Mouse (Mus musculus) inflammation-experienced regulatory T-cells, adult 6 months (primary cell): Measurements from ENCODE around the gene Ahcyl1. TPM values are rescaled to one million over a fixed set of nuclear protein-coding genes. Genes with fewer than 3 reads are reported as not detected.

ENCODE experiments used
- ATAC-seq: one replicate; pipeline ENCODE4 v1.8.0; 2017
- polyA plus RNA-seq, 3 experiments: library from polyadenylated mRNA; unstranded; fragments of 100-300 nt; shearing (Covaris generic); gene quantifications; one replicate each; pipeline ENCODE4 v1.2.1; 2017

The Ahcyl1 gene
- polyA plus RNA-seq, 3 experiments from 2014 or later = 17.5 to 22.8 (median 19.6) TPM

DNA sequence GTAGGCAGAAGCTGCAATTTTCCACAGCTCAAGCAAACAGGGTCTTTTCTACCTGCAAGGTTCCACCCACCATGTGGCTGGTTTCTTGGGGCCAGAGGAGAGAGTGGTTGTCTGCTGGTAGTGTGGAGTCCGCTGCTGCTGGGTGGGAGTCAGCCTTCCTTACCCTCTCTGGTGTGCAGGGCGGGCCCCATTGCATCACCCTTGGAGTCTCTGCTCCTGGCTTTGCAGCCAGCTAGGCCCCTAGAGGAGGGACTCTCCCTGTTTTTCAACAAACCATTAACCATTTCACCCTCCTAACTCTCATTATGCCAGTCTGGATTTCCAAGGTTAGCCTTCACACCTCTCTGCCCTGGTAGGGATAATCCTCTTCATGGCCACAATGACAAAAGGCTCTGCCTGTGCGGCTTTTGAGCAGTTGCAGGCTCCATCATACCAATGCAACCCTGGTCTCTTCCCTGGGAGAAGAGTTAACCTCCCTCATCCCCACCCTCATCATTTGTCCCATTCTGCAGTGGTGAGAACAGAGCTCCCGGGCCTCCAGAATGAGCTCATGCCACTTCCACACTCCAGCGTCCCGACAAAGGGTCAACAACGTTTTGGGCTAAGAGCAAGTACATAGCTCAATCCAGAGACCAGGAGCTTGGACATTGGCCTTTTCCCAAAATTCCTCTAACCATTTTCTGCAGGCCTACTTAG lies 7.5 kb upstream of the Ahcyl1 start:
- no peak for ATAC-seq

DNA sequence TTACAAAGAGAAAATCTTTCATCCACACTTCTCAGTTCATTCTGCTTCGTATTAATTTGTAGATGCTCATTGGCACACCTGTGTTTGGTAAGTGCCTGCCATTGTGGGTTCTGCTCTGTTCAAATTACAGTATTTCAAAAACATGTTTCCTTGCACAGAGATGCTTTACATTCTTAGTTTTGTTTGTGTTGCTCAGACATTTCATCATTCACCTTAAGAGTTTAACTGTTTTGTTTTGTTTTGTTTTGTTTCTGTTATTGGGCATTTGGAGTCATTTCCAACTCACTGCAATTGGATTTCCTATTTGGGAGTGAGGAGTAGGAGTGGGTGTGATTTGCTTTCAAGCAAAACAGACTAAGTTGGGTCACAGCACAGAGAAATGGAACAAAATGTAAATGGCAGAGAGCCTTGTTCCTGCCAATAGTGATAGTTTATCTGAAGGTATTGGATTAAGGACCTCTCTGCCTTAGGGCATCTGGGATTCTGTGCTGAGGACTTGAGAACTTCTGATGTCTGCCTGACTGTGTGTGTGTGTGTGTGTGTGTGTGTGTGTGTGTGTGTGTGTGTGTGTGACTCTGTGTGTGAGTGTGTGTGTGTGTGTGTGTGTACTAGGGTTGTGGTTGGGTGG lies 5.5 kb upstream of the Ahcyl1 start:
- ATAC-seq = no peak

DNA sequence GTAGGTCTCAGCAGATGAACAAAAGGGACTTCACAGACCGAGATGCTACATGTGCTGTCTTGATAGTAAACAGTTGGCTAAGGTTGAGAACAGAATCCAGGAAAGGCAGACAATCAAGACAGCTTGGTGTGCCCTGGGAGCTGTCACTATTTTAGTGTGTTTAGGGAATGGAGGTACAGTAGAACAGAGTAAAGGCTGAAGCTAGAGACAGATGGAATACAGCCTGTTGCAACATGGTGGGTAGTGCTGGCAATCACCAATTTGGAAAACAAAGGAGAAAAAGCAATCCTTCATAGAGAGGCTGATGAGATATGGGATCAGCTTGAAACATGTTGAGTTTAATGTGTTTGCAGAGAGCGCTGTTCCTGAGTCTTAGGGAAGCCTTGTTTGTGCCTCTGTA lies 4.3 kb upstream of the Ahcyl1 start:
- ATAC-seq = no peak

DNA sequence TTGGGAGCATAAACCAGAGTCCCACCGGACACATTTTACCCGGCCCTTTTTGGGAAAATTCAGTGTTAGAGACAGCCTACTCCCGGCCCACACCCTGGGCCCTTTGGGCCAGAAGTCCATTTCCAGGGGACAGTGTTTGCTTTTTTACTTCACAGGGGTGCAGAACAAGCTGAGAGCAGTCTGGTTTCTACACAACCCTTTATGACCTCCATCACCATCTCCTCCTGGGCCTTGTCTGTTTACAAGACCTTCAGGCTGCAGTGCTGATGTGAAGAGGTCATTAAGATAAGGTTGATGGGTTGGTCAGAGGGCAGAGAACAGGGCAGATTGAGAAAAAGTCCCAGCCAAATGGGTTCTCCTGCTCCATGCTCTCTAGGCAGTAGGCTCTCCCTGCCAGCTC lies 550 bp upstream of the Ahcyl1 start:
- ATAC-seq = no peak

DNA sequence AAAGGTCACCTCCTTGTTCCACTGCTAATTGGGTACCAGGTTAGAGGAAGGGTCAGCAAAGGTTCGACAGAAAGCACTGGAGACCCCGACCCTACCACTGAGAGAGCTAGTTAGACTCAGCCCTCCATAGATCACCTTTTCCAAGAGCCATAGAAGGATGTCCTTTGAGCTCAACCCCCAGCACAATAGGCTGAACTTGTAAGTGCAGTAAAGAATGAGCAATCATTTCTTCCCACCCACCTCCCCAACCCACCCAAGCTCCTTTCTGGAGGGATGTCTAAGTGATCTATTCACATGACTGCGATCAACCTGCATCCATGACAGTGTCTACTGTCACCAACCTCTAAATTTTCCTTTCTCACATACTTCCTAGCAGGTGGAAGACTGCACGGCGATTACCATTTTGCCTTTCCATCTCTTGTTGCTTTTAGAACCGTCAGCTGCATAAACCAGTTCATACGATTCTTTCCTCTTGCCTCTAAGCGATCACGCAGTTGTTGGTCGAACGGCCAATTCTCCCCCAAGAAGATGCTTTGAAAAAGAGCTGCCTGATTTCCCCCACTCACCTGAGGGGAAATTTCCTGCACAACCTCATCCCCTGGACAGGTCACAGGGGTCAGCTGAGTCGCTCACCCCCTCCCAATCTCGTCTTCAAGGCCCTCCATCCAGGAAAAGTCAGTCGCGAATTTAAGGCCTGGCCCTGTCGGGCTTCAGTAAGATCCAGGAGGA lies 977 bp downstream of the Ahcyl1 start:
- ATAC-seq = no peak

DNA sequence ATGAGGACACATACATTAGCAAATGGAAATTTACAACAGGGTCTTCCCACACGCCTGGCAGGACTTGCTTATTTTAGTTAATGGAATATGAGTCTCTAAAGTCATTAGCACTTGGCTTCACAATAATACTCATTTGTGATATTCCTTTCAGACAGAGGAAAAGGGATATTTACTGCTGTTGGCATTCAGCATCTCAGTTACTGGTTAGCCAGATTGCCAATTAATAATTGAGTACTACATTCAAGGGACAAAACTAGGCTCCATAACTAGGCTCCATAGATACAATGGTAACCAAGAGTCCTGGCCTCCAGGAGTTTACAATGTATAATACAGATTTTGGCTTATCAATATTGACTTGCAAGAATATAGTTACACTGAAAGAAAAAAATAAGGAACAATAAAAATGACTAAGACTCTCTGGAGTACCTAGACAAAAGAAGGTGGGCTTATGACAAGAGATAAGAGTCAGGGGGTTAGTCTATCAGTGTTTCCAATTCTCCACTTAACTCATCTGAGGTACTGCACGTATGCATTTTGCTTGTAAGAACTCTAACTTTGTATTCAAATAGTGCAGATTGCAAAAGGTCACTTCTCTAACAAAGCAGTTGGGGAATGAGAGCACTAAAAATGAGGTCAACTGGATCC lies 2.0 kb downstream of the Ahcyl1 start:
- no peak for ATAC-seq

DNA sequence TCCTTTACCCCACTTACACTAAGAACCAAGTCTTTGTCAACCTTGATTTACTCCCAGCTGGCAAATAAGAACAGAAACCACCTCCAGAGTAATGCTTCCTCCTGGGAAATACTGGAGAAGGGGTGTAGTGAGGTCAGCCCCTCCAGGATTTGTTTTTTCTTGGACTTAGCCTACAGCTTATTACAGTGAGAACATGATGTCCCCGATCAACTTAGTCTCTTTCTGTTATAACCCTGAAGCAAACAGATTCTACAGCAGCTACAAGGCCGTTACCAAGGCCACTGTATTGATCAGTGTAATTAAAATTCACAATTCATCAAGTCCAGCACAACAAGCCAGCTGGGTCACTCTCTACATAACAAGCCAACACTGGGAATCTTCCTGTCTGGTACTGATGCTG lies 6.0 kb downstream of the Ahcyl1 start:
- ATAC-seq = no peak

DNA sequence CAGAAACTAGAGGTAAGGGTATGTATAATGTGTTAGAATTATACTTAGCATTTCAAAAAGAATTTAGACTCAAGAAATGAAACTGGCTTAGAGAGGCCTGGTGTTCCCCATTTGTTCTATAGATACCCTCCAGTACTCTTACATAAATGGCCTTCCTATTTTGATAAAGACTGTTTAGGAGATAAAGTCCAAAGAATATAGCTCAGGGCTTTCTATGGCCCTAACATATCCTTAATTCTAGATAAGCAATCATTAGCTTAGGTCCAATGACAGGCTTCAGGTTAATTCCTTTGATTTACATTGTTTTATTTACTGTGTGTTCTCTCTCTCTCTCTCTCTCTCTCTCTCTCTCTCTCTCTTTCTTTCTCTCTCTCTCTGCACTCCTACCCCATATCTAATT lies 7.1 kb downstream of the Ahcyl1 start:
- ATAC-seq = no peak

DNA sequence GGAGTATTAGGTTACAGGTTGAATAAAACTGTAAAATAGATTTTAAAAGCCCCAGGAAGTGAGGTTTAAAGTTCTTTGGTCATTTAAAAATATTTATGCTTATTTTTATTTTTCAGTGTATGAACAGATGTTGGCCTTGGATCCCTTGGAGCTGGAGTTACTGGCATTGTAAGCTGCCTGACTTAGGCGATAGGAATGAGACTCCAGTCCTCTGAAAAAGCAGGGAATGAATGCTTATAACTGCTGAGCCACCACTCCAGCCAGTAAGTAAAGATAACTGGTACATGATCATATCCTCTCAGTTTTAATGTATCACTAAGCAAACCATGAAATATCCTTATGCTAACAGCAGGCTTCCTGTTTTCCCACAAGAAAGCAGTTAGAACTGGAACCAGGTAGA lies 8.1 kb downstream of the Ahcyl1 start:
- no peak for ATAC-seq

DNA sequence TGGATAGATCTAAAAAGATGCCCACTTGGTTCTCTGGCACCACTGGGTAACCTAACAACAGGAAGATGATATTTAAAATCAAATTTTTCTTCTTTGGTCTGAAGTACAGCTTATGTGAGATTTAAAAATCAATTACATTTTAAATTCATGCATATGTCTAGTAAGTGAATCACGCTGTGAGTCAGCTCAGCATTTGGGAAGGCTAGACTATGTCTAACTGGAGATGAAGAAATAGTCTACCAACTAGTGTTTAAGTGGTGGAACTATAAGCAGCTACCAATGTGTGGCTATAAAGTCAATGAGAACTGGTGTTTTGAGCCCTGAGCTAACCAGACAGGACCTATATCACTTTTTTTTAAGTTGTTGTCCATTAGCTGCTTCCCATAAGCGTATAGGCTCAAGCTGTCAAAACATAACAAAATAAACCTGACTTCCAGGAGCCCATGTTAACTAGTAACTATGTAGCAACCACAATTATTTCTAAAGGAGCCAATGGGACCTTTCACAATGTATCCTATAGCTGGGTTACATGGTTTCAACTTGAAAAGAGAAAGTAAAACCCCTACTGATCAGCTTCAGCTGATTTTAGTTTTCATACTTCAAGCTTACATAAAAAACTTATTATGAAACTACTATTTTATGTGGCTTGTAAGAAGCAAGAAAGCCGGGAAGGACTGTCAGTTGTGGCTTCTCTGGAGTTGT lies 9.9 kb downstream of the Ahcyl1 start:
- ATAC-seq = peak; percentile 38

DNA sequence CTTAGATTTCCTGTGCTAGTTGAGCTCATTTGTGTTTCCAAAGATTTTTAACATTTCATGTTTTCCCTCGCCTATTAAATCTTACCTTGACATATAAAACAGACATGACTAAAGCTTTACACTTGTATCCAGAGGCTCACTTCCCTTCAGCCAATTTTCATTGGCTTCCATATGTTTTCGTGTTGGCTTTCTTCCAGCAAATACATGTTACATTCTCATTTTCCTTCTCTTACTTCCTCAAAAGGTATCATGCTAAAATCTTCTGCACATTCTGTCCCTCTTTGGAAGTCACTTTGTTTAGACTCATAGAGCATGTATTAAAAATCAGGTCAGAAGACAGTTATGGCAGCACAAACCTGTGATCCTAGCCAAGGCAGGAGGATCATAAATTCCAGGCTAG lies 10.7 kb downstream of the Ahcyl1 start:
- ATAC-seq = no peak

DNA sequence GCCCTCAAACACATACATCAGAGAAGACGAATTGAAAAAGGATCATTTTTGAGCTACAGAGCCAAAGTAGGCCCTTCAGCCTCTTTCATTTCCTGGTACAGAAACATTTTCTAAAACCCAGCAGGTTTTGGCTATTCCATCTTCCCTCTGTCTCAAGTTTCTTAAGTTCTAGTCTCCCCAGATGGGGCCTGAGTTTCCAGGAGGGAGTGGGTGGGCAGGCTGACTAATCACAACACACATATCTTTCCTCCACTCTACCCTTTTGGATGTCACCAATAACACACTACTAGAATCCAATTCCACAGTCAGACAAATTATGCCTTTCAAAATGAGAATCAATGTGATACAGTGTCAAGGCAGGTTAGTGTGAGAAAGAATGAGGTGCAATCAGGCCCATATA lies 12.8 kb downstream of the Ahcyl1 start:
- ATAC-seq = no peak

DNA sequence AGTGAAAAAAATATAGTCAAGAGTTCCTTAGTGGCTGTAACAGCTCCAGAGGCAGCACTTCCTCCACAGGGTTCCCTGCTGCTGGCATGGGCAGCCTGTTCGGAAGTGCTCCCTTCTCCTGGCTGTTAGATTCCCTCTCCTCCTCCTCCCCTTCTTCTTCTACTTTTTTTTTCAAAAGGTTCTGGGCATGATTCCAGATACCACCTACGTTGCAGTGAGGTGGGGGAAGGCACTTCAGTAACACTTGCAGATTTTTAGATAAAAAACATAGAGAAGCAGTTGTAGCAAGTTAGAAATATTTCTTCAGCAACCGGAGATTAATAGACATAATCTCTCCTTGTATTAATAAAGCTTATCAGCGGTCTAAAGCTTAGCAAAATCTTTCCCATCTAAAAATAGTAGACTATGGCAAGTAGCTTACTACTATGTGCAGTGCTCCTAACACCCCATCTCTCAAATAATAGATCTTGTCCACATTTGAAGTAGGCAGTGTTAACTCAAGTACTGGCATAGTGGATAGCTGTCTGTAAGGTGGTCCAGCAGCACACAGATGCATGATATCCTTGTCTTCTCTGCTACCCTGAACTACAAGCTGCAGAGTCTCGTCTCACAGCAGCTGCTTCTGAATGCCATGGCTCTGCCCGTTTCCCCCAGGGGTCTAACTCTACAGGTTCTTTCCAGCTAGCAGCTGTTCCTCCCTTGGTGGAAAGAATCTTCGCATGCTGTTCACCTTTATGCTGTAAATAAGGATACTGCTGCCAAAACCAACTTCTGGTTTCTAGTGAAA lies 15.4 kb downstream of the Ahcyl1 start:
- no peak for ATAC-seq

DNA sequence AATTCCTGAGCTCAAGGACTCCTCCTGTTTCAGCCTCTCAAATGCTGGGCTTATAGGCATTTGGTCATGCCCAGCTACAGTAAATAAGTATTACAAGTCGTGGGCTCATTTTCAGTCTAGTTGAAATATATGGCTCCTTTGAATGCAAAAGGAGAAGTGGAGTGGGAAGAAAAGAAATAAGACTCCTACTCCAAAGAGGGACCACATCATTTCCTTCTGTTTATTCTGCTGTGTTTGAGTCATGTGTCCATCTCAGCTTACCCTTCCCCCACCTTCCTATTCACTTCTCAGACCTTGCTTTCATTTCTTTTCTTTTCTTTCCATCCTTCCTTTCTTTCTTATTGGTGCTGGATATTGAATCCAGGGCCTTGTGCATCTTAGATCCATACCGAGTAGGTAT lies 24.9 kb downstream of the Ahcyl1 start:
- no peak for ATAC-seq

DNA sequence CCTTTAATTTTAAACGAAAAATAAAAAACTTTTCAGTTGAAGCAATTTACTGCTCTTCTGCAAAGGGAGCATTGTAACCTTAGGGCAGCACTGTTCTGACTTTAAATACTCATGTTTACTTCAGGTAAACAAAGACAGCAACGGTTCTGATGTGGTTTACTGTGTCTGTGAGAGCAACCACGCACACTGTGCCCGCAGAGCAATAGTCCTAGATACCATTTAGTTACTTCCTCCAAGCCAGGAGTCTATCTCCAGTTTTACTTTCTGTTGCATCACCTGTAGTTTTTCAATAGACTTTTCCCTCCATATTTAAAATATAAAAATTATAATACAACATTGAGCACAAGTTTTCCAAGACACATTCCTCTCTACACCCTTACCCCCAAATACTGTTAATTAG lies 25.9 kb downstream of the Ahcyl1 start:
- ATAC-seq = no peak

DNA sequence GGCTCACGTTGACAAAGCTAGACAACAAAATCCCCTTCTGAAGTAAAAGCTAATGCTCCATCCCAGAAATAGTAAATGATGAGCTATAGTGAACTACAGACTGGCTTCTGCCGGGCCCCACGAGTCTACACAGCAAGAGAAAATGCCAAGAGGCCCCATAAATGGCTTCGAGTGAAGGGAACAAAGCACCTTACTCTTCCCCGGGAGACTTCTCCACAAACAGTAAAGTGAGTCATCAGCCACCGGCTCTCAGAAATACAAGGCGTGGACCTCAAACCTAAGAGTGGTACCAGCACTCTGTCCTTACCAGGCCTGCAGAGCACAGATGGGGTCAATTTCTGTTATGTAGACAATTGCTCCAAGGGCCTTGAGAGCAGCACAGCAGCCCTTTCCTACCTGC lies 27.6 kb downstream of the Ahcyl1 start:
- ATAC-seq = no peak

DNA sequence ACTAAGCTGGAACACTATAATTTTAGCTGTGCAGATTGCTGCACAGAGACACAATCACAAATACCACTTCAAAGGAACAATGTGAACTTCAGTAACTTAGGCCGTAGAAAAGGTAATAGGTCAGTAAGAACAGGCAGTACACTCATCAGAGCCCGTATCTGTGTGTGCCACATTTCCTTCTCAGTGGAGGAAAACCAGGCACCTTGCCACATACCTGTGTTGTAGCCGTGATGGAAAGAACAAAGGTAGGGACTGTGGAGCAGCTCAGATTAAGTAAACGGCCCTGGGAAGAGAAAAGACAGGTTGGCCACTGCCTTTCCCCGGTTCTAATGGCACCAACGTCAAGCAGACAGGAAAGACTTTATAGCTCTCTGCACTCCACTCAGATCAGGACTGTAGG lies 28.9 kb downstream of the Ahcyl1 start:
- no peak for ATAC-seq

DNA sequence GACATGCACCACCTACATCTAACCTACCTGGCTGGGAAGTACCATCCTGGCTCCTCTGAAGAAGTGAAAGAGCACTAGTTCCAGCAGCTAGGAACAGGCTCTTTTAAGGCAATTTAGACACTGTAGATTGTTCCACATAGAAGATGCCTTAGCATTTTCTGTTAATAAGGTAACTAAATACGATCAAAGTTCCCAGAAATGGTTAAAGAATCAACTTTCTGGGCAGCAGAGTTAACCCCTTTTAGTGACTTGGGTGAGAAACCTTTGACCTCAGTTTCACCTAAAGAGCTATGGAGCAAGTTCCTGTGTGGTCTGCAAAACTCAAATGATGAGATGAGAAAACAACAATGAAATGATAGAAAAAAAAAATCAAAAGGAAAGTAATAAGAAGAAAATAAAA lies 31.7 kb downstream of the Ahcyl1 start:
- ATAC-seq = no peak

DNA sequence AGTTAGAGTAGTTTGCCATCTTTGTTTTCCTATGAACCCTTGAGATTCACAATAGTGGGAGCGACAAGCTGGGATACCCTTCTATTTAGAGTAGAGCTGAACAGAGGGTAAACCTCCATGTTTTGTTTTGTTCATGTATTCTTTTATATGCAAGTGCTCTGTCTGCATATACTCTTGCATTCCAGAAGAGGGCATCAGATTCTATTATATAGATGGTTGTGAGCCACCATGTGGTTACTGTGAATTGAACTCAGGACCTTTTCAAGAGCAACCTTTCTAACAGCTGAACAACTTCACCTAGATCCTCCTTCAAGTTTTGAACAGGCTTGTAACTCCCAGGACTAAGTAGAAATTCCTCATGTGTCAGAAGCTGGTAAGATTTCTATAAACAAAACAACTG lies 37.4 kb downstream of the Ahcyl1 start:
- no peak for ATAC-seq

DNA sequence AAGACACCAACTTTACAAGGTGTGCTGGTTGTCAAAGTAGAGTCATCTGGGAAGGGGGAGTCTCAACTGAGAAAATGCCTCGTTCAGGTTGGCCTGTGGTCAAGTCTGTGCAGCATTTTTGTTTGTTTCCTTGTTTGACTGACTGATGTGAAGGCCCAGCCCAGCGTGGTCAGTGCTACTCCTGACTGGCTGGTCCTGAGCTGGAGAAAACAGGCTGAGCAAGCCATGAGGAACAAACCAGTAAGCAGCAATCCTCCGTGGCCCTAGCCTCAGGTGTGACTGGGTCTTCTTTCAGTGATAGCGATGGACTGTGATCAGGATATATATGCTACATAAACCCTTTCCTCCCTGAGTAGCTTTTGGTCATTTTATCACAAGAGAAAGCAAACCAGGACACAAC lies 39.5 kb downstream of the Ahcyl1 start:
- ATAC-seq = no peak

DNA sequence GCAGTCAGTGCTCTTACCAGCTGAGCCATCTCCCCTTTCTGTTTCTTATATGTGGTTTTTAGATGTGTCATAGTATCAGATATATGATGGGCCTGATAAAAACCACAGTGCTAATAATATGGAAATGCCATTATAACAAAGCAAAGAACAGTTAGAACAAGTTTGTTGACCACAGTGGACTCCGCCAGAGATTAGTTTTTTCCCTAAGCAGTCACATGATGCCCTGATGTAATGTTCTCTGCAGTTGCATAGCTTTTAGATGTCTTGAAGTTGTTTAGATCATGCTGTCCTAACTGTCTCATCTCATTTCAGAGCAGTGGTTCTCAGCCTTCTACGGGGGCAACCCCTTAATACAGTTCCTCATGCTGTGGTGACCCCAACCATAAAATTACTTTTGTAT lies 40.2 kb downstream of the Ahcyl1 start:
- no peak for ATAC-seq

DNA sequence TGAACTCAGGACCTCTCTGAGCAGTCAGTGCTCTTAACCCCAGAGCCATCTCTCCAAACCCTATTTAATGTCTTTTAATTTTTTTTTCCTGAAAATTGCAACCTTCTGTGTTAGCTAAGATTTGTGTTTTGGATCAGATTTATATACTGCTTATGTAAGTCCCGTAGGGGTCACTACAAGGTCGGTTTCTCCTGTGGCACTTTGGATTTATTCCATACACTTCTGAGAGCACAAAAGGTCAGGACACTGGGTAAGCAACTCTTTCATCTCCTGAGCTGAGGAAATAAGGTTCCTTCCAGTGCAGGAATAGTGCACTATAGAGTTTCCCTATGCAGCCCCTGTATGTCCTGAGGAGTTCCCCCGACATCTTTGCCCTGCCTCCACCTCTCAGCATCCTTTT lies 40.9 kb downstream of the Ahcyl1 start:
- no peak for ATAC-seq
